Mouse (Mus musculus) ES-Bruce4 (cell line): ENCODE measurements around the gene Zfp217. TPM values are rescaled to one million over a fixed set of nuclear protein-coding genes. Genes with fewer than 3 reads are reported as not detected.

ENCODE experiments used
- H3K27ac ChIP-seq: 2 replicates; pipeline ENCODE4 v1.5.1; 2012; ENCODE audit warnings: low read length, inconsistent platforms; ENCODE audit not compliant: insufficient read depth
- H3K27me3 ChIP-seq: 2 replicates; pipeline ENCODE4 v1.6.1; 2012; ENCODE audit warnings: mild to moderate bottlenecking, low read length, inconsistent platforms; ENCODE audit not compliant: control insufficient read depth, poor library complexity, insufficient read depth, severe bottlenecking
- H3K36me3 ChIP-seq: 2 replicates; pipeline ENCODE4 v1.6.1; 2012; ENCODE audit warnings: inconsistent platforms, mild to moderate bottlenecking, low read length, moderate library complexity; ENCODE audit not compliant: control insufficient read depth, poor library complexity, insufficient read depth, severe bottlenecking
- H3K4me1 ChIP-seq: one replicate; pipeline ENCODE4 v1.8.1; 2011; ENCODE audit warnings: low read length; ENCODE audit not compliant: control insufficient read depth, insufficient read depth
- H3K4me3 ChIP-seq: 2 replicates; pipeline ENCODE4 v1.5.1; 2011; ENCODE audit warnings: low read depth, mild to moderate bottlenecking, low read length
- H3K9ac ChIP-seq: 2 replicates; pipeline ENCODE4 v1.6.1; 2012; ENCODE audit warnings: low read depth, mild to moderate bottlenecking, inconsistent platforms; ENCODE audit not compliant: poor library complexity, severe bottlenecking
- H3K9me3 ChIP-seq: replicated peaks from 2 replicates; pipeline ENCODE4 v1.6.1; 2012; ENCODE audit warnings: mild to moderate bottlenecking, low read length, inconsistent platforms; ENCODE audit not compliant: control insufficient read depth, poor library complexity, insufficient read depth, severe bottlenecking
- CTCF ChIP-seq: IDR thresholded peaks from one replicate; pipeline ENCODE4 v1.8.1; 2011; ENCODE audit warnings: low read depth, low read length
- EP300 ChIP-seq: IDR thresholded peaks from 2 replicates; pipeline ENCODE4 v1.6.1; 2011; ENCODE audit warnings: low read depth, low read length; ENCODE audit not compliant: insufficient read depth
- POLR2A ChIP-seq: IDR thresholded peaks from one replicate; pipeline ENCODE4 v1.8.1; 2011; ENCODE audit warnings: low read length; ENCODE audit not compliant: insufficient read depth
- polyA plus RNA-seq: library from polyadenylated mRNA; stranded (reverse); fragments of >200 nt; gene quantifications from 2 replicates; pipeline ENCODE4 v1.2.4, GENCODE M21; 2011; ENCODE audit warnings: low read depth; ENCODE audit not compliant: missing spikeins, insufficient read depth, insufficient read length

Gene Zfp217
- polyA plus RNA-seq, 1 experiment, result 39.6 TPM

- H3K27ac ChIP-seq, result peak overlapping the region; percentile 85
- 0 out of 2 replicates have a peak overlapping the region, but pooled peaks have one; percentile 7 for H3K4me3 ChIP-seq
- TF ChIP-seq CTCF, result no peak
- no peak for TF ChIP-seq POLR2A
- TF ChIP-seq EP300, result no peak
- H3K9me3 ChIP-seq, result no peaks in the 10 kb centered on the region
- H3K36me3 ChIP-seq, result no peaks in the 10 kb centered on the region
- no peaks in the 10 kb centered on the region for H3K27me3 ChIP-seq
- H3K9ac ChIP-seq, result peak overlapping the region; percentile 54
- H3K4me1 ChIP-seq, result peaks cover 3% of the 10 kb centered on the region
These were observed 9.6 kb upstream of the Zfp217 start for GRCm38 (mm10) chr2:170157280-170158200.

GRCm38 (mm10) chr2:170155089-170155740 is 7.3 kb upstream of the Zfp217 start:
- H3K27ac ChIP-seq, result peak overlapping the region; percentile 52; the same call in 1 of the 2 replicates
- H3K36me3 ChIP-seq, result no peaks in the 10 kb centered on the region
- peak overlapping the region; percentile 59 for H3K9ac ChIP-seq
- H3K4me1 ChIP-seq, result no peaks in the 10 kb centered on the region
- H3K27me3 ChIP-seq, result no peaks in the 10 kb centered on the region
- peak overlapping the region; percentile 35 for H3K4me3 ChIP-seq
- no peak for TF ChIP-seq POLR2A
- TF ChIP-seq EP300, result no peak
- no peak for TF ChIP-seq CTCF
- H3K9me3 ChIP-seq, result no peaks in the 10 kb centered on the region

DNA sequence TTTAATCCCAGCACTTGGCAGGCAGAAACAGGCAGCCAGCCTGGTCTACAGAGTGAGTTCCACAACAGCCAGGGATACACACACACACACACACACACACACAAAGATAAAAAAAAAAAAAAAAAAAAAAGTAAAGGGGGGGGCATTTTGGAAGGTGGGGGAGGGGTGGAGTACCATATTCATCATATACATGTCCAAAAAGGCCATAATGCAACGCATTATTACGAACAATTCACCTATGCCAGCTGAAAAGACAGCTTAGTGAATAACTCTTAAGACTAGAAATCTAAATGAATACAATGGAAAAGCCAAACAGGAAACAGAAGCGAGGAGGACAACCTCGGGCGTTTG is 6.8 kb upstream of the Zfp217 start:
- no peak for TF ChIP-seq EP300
- Histone ChIP-seq H3K4me1 (no peaks in the 10 kb centered on the region), H3K27me3 (no peaks in the 10 kb centered on the region), H3K9me3 (no peaks in the 10 kb centered on the region), H3K36me3 (no peaks in the 10 kb centered on the region), H3K9ac (peak overlapping the region; percentile 59; the same call in 1 of the 2 replicates), H3K4me3 (peak overlapping the region; percentile 35), H3K27ac (peak overlapping the region; percentile 52; the same call in 1 of the 2 replicates)

- H3K4me1 ChIP-seq, result no peaks in the 10 kb centered on the region
- H3K27me3 ChIP-seq, result no peaks in the 10 kb centered on the region
- no peaks in the 10 kb centered on the region for H3K36me3 ChIP-seq
- TF ChIP-seq CTCF (no peak), EP300 (no peak), POLR2A (no peak)
- no peak overlapping the region for H3K27ac ChIP-seq
- no peaks in the 10 kb centered on the region for H3K9me3 ChIP-seq
- peak overlapping the region; percentile 41; the same call in 1 of the 2 replicates for H3K9ac ChIP-seq
- no peak overlapping the region for H3K4me3 ChIP-seq
These were observed 6.4 kb upstream of the Zfp217 start for GRCm38 (mm10) chr2:170154301-170154721.

GRCm38 (mm10) chr2:170153421-170154271 is 5.7 kb upstream of the Zfp217 start:
- no peaks in the 10 kb centered on the region for H3K27me3 ChIP-seq
- no peaks in the 10 kb centered on the region for H3K36me3 ChIP-seq
- TF ChIP-seq EP300 (no peak), CTCF (no peak), POLR2A (no peak)
- H3K4me3 ChIP-seq, result peak overlapping the region; percentile 47
- no peaks in the 10 kb centered on the region for H3K4me1 ChIP-seq
- H3K27ac ChIP-seq, result no peak overlapping the region
- no peaks in the 10 kb centered on the region for H3K9me3 ChIP-seq
- peak overlapping the region; percentile 41 for H3K9ac ChIP-seq
